Mouse (Mus musculus) heart, embryonic 12.5 days (tissue): ENCODE results near the gene Sh3gl3. TPM values are rescaled to one million over a fixed set of nuclear protein-coding genes. Genes with fewer than 3 reads are reported as not detected.

Experiments used
- polyA plus RNA-seq: library from polyadenylated mRNA; unstranded; fragments of >200 nt; fragmentation: Nextera tagmentation; extraction: Ambion mirVana; gene quantifications from 2 replicates; pipeline ENCODE4 v1.2.1, GENCODE M21; 2016

The Sh3gl3 gene
- polyA plus RNA-seq, 1 experiment from 2014 or later = 6.4 TPM

Other genes starting within 250 kb of the Sh3gl3 start
- gene Hdgfl3, start 239.4 kb upstream of the Sh3gl3 start, polyA plus RNA-seq = 15.1 and 15.2 TPM in 2 replicates
- gene Bnc1, start 181.5 kb upstream of the Sh3gl3 start, polyA plus RNA-seq = 8.6 and 9.6 TPM in 2 replicates
- gene Adamtsl3, start 161.9 kb downstream of the Sh3gl3 start, polyA plus RNA-seq = 0.57 and 0.63 TPM in 2 replicates